Mouse (Mus musculus): ENCODE data around the gene Fgf2.

- TF ChIP-seq POLR2A (IDR thresholded peaks at IDR 0.05; ENCODE audit: borderline replicate concordance, extremely low read depth, insufficient read depth, insufficient read length, poor library complexity, severe bottlenecking) = no peak
- TF ChIP-seq CTCF (IDR thresholded peaks at IDR 0.05; ENCODE audit: borderline replicate concordance, extremely low read depth, insufficient read depth, insufficient read length) = no peak
These were observed 107.8 kb downstream of the Fgf2 start for GRCm38 (mm10) chr3:37455992-37456391.

All from brain, embryonic 14.5 days (tissue).